Mouse (Mus musculus) G1E (cell line): ENCODE measurements at regions not wholly inside any gene's neighbourhood (a gene's known extent, or its start where the extent isn't known, plus 50 kb on each side); places are given as distances from the start of the nearest gene placed in this dataset.

Source experiments
- CTCF ChIP-seq: IDR thresholded peaks from 2 replicates; pipeline ENCODE4 v1.5.1; 2012; ENCODE audit warnings: low read depth, low read length, inconsistent platforms, mixed read lengths
- GATA2 ChIP-seq: IDR thresholded peaks from 2 replicates; pipeline ENCODE4 v1.6.1; 2012; ENCODE audit warnings: low read depth, low read length, inconsistent platforms, borderline replicate concordance
- TAL1 ChIP-seq: conservative IDR thresholded peaks from 2 replicates; pipeline ENCODE4 v1.6.1; 2012; ENCODE audit warnings: low read depth, low read length, inconsistent platforms, mixed read lengths

DNA sequence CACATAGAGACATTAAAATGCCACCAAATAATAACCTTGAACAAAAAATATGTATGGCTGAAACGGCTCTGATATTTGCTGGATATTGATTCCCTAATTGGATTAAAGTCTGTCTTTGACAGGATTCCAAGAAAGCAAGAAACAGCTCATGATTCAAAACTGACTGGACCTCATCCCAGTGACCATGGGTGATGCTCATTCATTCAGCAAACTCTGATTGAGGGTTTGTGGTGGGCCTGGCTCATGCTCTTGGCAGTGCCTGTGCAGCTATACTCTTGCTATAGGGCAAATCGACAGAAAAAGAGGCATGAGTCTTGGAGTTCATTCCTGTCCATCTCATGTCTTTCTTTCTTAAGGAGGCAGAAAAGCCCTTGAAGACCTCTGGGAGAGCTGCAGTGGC is 98.7 kb downstream of the Otol1 start:
- no peak for TF ChIP-seq CTCF
- no peak for TF ChIP-seq TAL1
- no peak for TF ChIP-seq GATA2
